Mouse (Mus musculus) hindbrain, embryonic 10.5 days (tissue): ENCODE measurements around the gene Angptl4. TPM values are rescaled to one million over a fixed set of nuclear protein-coding genes. Genes with fewer than 3 reads are reported as not detected.
A peak's percentile ranks its signal among the peaks of the same experiment; 100 is the strongest.

Experiments
- DNase-seq: peaks from one replicate; pipeline ENCODE4 v3.0.0-alpha.2; 2017; ENCODE audit warnings: low spot score
- H3K27ac ChIP-seq: fragments of 300-500 bp; sonication (generic); 2 replicates; pipeline ENCODE4 v1.5.1; 2016; ENCODE audit warnings: mild to moderate bottlenecking, moderate library complexity
- H3K27me3 ChIP-seq: fragments of 300-500 bp; sonication (generic); 2 replicates; pipeline ENCODE4 v1.6.1; 2016; ENCODE audit warnings: mild to moderate bottlenecking; ENCODE audit not compliant: poor library complexity, insufficient read depth, severe bottlenecking
- H3K36me3 ChIP-seq: fragments of 300-500 bp; sonication (generic); 2 replicates; pipeline ENCODE4 v1.6.1; 2016; ENCODE audit warnings: mild to moderate bottlenecking, moderate library complexity
- H3K4me1 ChIP-seq: fragments of 300-500 bp; sonication (generic); replicated peaks from 2 replicates; pipeline ENCODE4 v1.6.1; 2016; ENCODE audit warnings: mild to moderate bottlenecking
- H3K4me3 ChIP-seq: fragments of 300-500 bp; sonication (generic); 2 replicates; pipeline ENCODE4 v1.5.1; 2016; ENCODE audit warnings: mild to moderate bottlenecking, moderate library complexity
- H3K9me3 ChIP-seq: fragments of 300-500 bp; sonication (generic); 2 replicates; pipeline ENCODE4 v1.6.1; 2016; ENCODE audit warnings: mild to moderate bottlenecking, moderate library complexity
- WGBS: fragments of 180-500 bp; shearing (Covaris S2); methylation state at CpG from one replicate; pipeline ENCODE4 v1.1.7; 2016; 5-methylcytosine and 5-hydroxymethylcytosine counted together
- polyA plus RNA-seq: library from polyadenylated mRNA; unstranded; fragments of >200 nt; fragmentation: Nextera tagmentation; extraction: Ambion mirVana; gene quantifications from 2 replicates; pipeline ENCODE4 v1.2.1, GENCODE M21; 2016

Gene Angptl4
- polyA plus RNA-seq, 1 experiment from 2014 or later: 25.9 TPM

DNA sequence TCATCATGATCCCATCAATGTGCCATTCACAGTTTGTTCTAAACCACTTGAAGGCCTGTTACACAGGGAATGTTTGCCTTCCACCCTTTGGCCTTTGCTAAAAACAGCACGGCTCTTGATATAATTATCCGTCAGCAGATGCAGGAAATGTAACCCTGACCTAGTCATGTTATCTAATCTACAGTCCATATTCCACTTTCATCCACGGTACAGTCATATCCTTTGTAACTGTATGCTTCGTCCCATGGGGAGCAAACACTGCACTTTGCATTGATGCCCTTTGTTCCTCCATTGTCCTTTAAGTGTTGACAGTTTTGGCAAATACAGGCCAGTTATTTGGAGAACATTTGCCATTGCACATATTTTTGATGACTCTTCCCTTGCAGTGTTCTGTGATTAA lies 7.1 kb upstream of the Angptl4 start:
- 81% methylated on average over 4 of the region's 4 CpGs for WGBS
- Histone ChIP-seq H3K27me3 (no peaks in the 10 kb centered on the region), H3K9me3 (no peaks in the 10 kb centered on the region), H3K4me1 (peaks cover 10% of the 10 kb centered on the region), H3K27ac (no peak overlapping the region), H3K4me3 (no peak overlapping the region), H3K36me3 (no peaks in the 10 kb centered on the region)
- no peak for DNase-seq

DNA sequence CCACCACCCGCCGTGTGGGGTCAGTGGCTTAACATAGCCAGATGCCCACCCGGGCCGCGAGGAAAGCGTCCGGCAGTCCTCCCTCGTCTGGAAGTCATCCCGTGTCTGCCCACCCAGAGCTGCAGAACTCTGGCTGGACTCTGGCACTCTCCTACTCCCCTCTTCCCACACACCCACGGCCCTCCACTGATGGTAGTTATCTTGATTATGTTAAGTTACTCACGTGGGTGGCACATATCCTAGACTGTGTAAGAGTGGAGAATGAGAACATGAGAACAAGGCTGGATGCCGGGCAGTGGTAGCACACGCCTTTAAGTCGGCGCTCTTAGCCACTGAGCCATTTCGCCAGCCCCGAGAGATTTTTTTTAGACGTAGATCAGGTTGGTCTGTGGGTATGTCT lies 4.7 kb upstream of the Angptl4 start:
- no peak for DNase-seq
- Histone ChIP-seq H3K9me3 (no peaks in the 10 kb centered on the region), H3K4me3 (no peak overlapping the region), H3K27ac (no peak overlapping the region), H3K4me1 (peaks cover 22% of the 10 kb centered on the region), H3K36me3 (no peaks in the 10 kb centered on the region), H3K27me3 (peaks cover 10% of the 10 kb centered on the region; the same call in 1 of the 2 replicates)
- 86% methylated on average over 18 of the region's 18 CpGs for WGBS

DNA sequence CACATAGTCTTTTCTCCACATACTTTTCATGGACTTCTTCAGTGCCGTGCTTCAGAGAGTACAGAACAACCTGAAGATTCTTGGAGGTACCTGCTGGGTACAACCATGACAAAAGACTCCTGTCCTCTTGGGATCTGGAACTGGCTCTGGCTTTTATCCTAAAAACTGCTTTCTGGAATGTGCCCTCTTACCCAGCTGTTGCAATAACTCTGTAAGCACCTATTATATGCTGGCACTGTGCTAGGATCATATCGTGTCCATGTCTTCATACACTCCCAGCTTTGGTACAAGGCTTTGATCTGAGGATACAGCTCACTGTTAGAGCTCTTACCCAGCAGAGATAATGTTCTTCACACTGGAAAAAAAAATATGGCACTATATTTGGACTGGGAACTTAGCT lies 3.3 kb upstream of the Angptl4 start:
- no peaks in the 10 kb centered on the region for H3K36me3 ChIP-seq
- 92% methylated on average over 2 of the region's 2 CpGs for whole genome bisulfite sequencing
- no peak overlapping the region for H3K27ac ChIP-seq
- DNase-seq: no peak
- no peaks in the 10 kb centered on the region for H3K9me3 ChIP-seq
- peaks cover 20% of the 10 kb centered on the region; the same call in 1 of the 2 replicates for H3K27me3 ChIP-seq
- no peak overlapping the region for H3K4me3 ChIP-seq
- peaks cover 37% of the 10 kb centered on the region for H3K4me1 ChIP-seq

DNA sequence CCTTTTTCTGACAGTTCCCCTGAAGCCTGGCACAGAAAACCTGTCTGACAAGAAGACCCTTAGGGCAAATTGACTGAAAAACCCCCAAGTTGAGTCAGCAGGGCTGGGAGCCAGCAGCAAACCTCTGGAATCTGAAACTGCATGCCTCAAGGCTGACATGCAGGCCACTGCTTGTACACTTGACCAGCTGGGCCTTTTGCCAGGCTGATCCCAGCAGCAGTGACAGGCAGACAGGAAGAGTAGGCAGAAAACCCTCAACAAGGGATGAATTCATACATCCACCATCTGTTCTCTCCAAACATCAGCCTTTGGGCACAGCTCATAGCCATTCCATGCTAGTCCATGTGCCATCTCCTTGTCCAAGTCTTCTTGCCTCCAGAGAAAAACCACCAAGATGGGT lies 1.8 kb upstream of the Angptl4 start:
- no peak overlapping the region for H3K4me3 ChIP-seq
- peaks cover 47% of the 10 kb centered on the region for H3K4me1 ChIP-seq
- DNase-seq: no peak

DNA sequence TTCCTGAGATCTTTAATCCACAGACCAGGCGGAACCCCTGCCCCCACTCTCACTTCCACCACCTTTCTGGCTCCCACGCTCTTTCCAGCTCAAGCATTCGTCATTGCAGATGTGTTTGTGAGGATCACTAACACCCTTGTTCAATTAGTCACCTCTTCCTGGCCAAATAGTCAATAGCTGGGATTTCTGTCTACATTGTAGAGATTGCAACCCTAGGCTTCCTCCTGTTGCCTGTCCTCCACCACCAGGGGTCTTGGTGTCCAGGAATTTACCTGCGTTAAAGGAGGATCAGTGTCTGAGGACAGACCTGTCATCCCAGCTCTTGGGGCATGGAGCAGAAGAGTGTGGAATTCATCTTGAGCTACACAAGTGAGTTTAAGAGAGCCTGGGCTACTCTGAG lies 437 bp upstream of the Angptl4 start:
- Histone ChIP-seq H3K27ac (peak overlapping the region; percentile 89), H3K4me1 (peaks cover 47% of the 10 kb centered on the region)

More for the DNA sequence above, 1.8 kb upstream of the Angptl4 start:
- H3K36me3 ChIP-seq: no peaks in the 10 kb centered on the region
- H3K9me3 ChIP-seq: no peaks in the 10 kb centered on the region
- no peak overlapping the region for H3K27ac ChIP-seq
- peaks cover 20% of the 10 kb centered on the region; the same call in 1 of the 2 replicates for H3K27me3 ChIP-seq

DNA sequence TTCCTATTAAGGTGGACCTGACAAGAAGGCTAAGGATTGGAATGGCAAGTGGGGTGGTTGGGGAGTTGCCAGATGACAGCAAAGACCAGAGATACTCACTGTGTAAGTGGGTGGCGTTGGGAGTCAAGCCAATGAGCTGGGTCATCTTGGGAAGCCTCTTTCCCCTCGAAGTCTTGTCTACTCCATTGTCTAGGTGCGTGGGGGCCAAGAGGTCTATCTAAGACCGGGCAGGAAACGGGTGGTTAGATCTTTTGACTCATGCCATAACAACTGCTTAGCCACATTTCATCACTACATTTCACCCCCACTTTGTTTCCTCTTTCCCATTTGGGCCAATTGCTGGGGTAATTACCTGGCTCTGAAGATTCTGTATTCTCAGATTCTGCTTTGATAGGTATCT lies 1.2 kb downstream of the Angptl4 start:
- 88% methylated on average over 5 of the region's 5 CpGs for WGBS
- Histone ChIP-seq H3K4me1 (peaks cover 38% of the 10 kb centered on the region), H3K36me3 (peaks cover 12% of the 10 kb centered on the region), H3K9me3 (no peaks in the 10 kb centered on the region), H3K4me3 (peak overlapping the region; percentile 66), H3K27me3 (peaks cover 20% of the 10 kb centered on the region; the same call in 1 of the 2 replicates), H3K27ac (peak overlapping the region; percentile 89)
- no peak for DNase-seq

More for the DNA sequence above, 437 bp upstream of the Angptl4 start:
- Histone ChIP-seq H3K27me3 (peaks cover 20% of the 10 kb centered on the region; the same call in 1 of the 2 replicates), H3K9me3 (no peaks in the 10 kb centered on the region), H3K36me3 (peaks cover 6% of the 10 kb centered on the region), H3K4me3 (peak overlapping the region; percentile 66)
- WGBS: 47% methylated on average over 4 of the region's 4 CpGs
- DNase-seq: peak; percentile 5

DNA sequence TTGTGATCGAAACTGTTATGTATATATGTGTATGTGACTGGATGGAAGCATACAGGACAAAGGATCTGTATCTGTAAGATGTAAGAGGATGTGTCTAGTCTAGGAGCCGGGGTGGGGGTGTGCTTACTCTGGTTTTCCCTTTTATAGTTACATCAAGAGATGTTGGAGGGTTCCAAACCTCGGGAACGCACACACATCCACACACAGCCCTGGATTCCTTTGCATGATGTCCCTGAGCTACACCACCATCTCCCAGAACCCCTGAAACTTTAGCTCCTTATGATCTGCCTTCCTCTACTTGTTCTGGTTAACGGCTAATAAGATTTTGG lies 1.7 kb downstream of the Angptl4 start:
- Histone ChIP-seq H3K4me3 (peak overlapping the region; percentile 66), H3K9me3 (no peaks in the 10 kb centered on the region), H3K36me3 (peaks cover 17% of the 10 kb centered on the region), H3K27ac (peak overlapping the region; percentile 89), H3K27me3 (peaks cover 20% of the 10 kb centered on the region; the same call in 1 of the 2 replicates), H3K4me1 (peaks cover 38% of the 10 kb centered on the region)
- WGBS: 90% methylated on average over 5 of the region's 5 CpGs
- no peak for DNase-seq

DNA sequence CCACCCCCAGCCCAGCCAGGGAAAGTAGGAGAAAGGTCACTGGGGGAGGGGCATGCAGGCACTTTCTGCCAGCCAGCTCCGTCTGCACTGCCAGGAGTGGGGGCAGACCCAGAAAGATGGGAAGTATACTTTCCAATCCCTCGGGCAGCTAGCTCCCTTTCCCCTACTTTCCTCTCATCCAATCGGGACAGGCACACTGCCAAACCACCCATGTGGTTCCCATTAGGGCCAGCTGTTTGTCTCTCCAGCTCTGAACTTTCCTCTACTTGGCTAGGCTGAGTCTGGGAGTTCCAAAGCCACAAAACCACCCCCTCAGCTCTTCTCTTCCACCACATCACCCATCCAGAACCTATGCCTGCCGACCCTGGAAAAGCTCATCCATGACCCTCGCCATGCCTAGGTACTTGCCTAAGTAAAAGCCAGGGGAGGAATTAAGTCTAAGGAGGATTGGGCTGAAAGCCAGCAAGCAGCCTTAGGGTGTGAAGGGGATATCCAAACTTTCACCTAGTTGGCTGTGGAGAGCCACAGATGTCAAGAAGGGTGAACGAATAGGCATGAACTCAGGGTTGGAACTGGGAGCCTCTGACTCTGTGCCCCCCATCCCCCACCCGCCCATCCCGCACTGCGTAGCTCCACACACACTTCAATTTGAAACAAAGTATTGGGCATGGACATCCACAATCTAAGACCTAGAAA lies 2.2 kb downstream of the Angptl4 start:
- WGBS: 64% methylated on average over 9 of the region's 9 CpGs
- Histone ChIP-seq H3K9me3 (no peaks in the 10 kb centered on the region), H3K4me1 (peaks cover 38% of the 10 kb centered on the region), H3K27me3 (peaks cover 20% of the 10 kb centered on the region; the same call in 1 of the 2 replicates), H3K27ac (peak overlapping the region; percentile 89), H3K36me3 (peaks cover 19% of the 10 kb centered on the region), H3K4me3 (peak overlapping the region; percentile 66)
- DNase-seq: peak; percentile 80

DNA sequence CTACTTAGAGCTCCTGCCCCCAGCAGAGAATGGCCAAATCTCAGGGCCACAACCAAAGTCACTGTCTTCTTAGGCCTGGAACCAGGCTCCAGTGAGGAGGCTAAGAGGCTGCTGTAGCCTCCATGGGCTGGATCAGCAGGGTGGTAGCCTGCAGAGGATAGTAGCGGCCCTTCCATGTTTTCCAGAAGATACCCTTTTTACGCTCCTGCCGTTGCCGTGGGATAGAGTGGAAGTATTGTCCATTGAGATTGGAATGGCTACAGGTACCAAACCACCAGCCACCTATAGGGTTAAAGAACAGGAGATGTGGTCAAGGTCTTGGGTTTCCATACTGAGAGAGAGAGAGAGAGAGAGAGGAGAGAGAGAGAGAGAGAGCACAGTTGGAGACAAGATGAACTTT lies 6.3 kb downstream of the Angptl4 start:
- WGBS: 93% methylated on average over 4 of the region's 4 CpGs
- peaks cover 3% of the 10 kb centered on the region; the same call in 1 of the 2 replicates for H3K27me3 ChIP-seq

DNA sequence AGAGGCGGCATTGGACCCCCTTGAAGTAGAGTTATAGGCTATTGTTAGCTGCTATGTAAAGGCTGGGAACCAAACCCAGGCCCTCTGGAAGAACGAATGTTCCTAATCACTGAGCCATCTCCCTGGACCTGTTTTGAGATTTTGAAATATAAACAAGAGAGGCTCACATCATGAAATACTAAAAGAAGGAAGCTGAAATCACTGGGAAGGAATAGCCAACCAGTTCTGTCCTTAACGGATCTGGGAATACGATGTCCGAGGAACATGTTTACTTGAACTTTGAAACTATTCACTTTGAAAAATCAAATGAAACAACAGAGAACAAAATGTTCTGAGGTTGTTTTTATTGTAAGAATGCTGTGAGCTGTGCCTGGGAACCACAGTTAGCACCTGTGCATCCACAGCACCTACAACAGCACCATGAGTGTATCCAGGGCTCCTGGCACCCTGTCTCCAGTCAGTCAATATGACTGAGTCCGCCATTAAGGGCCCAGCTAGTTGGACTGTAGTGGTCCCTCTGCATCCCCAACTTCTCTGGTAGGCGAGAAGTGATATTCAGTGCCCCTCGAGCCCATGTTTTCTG lies 7.0 kb downstream of the Angptl4 start:
- Histone ChIP-seq H3K27ac (no peak overlapping the region), H3K27me3 (no peaks in the 10 kb centered on the region), H3K9me3 (no peaks in the 10 kb centered on the region), H3K4me3 (no peak overlapping the region), H3K36me3 (peaks cover 19% of the 10 kb centered on the region), H3K4me1 (peaks cover 10% of the 10 kb centered on the region)
- DNase-seq: no peak
- 89% methylated on average over 8 of the region's 8 CpGs for WGBS

More for the DNA sequence above, 6.3 kb downstream of the Angptl4 start:
- no peak for DNase-seq
- H3K27ac ChIP-seq: no peak overlapping the region
- peaks cover 14% of the 10 kb centered on the region for H3K4me1 ChIP-seq
- H3K36me3 ChIP-seq: peaks cover 19% of the 10 kb centered on the region
- no peaks in the 10 kb centered on the region for H3K9me3 ChIP-seq
- no peak overlapping the region for H3K4me3 ChIP-seq

DNA sequence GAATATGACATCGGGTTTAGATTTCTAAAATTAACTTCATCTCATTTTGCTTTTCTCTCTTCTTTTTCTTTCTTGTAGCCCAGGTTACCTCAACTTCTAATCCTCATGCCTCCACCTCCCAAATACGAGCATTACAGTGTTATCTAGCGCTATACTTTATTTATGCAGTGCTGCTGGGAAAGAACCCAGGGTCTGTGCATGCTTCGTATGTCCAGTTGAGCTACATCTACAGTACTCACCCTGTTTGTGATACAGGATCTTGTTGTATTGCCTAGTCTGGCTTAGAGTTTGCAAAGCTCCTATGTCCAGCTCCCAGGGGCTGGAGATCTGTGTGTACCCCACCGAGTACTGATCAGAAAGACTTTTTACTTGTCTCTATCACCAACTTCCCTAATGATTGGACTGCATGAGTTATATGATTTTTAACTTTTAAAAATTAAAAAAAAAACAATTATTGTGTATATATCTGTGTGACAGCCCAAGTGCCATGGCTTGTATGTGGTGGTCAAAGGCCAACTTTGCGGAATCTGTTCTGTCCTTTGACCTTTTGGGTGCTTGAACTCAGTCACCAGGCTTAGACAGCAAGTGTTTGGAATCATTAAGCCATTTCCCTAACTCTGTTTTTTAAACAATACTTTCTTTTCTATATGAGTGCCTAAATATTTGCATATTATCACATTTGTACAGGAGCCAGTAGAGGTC lies 7.6 kb downstream of the Angptl4 start:
- Histone ChIP-seq H3K4me3 (no peak overlapping the region), H3K27ac (no peak overlapping the region), H3K9me3 (no peaks in the 10 kb centered on the region), H3K36me3 (peaks cover 19% of the 10 kb centered on the region), H3K4me1 (peaks cover 4% of the 10 kb centered on the region), H3K27me3 (no peaks in the 10 kb centered on the region)
- DNase-seq: no peak
- WGBS: 92% methylated on average over 6 of the region's 6 CpGs

DNA sequence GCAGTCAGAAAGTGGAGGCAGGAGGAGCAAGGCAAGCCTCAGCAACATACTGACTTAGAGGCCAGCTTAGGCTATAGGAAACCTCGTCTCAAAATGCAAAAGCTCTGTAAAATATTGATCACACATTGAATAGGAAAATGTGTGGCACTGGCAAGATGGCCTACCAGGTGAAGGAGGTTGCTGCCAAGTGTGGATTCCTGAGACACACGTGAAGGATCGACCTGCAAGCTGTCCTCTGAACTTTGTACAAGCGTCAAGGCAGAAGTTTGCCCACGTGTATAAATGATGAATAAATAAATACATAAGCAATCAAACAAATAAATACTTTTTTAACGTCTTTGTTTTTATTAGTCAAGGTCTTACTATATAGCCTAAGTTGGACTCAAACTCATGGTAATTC lies 8.2 kb downstream of the Angptl4 start:
- WGBS: 82% methylated on average over 6 of the region's 6 CpGs
- H3K4me3 ChIP-seq: no peak overlapping the region
- H3K27me3 ChIP-seq: no peaks in the 10 kb centered on the region
- no peaks in the 10 kb centered on the region for H3K9me3 ChIP-seq
- DNase-seq: no peak
- no peak overlapping the region for H3K27ac ChIP-seq
- H3K4me1 ChIP-seq: no peaks in the 10 kb centered on the region
- H3K36me3 ChIP-seq: peaks cover 19% of the 10 kb centered on the region

DNA sequence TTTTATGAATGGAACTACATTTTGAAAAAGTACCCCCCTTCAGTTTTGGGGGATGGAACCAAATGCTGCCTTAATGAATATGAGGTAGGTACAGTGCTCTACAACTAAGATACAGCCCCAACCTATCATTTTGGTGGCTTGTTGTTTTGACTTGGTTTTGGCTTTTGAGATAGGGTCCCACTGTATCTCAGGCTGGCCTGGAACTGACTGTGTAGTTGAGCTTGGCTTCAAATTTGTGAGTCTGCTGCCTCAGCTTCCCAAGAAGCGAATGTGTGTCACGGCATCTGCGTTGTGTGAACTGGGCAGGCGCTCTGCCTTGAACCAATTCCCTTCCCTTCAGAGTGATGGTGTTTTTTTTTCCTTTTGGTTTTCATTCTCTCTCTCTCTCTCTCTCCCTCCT lies 10.0 kb downstream of the Angptl4 start:
- no peak for DNase-seq
- Histone ChIP-seq H3K4me1 (no peaks in the 10 kb centered on the region), H3K36me3 (peaks cover 8% of the 10 kb centered on the region), H3K9me3 (no peaks in the 10 kb centered on the region), H3K4me3 (no peak overlapping the region), H3K27ac (no peak overlapping the region), H3K27me3 (no peaks in the 10 kb centered on the region)
- WGBS: 93% methylated on average over 4 of the region's 4 CpGs
